Mouse (Mus musculus): ENCODE measurements around the gene Snapc3. TPM values are rescaled to one million over a fixed set of nuclear protein-coding genes. Genes with fewer than 3 reads are reported as not detected.

The Snapc3 gene
- total and polyA plus RNA-seq, 2 experiments from 2014 or later = 42.3 to 56.6 TPM

GRCm38 (mm10) chr4:83417820-83418186 lies 279 bp downstream of the Snapc3 start:
- Histone ChIP-seq H3K27ac (ENCODE audit: low read depth, low read length) (peak overlapping the region; percentile 91), H3K4me1 (ENCODE audit: insufficient read depth) (peaks cover 14% of the 10 kb centered on the region; the same call in 1 of the 2 replicates), H3K36me3 (ENCODE audit: insufficient read depth) (peaks cover 3% of the 10 kb centered on the region; the same call in 1 of the 2 replicates), H3K9me3 (ENCODE audit: low read length) (no peaks in the 10 kb centered on the region), H3K27me3 (ENCODE audit: insufficient read depth, low read length) (no peaks in the 10 kb centered on the region), H3K4me2 (ENCODE audit: low read depth) (peak overlapping the region; percentile 58), H3K9ac (peak overlapping the region; percentile 85), H3K4me3 (ENCODE audit: low read depth, low read length) (peak overlapping the region; percentile 78)
- ATAC-seq (peak; percentile 66), DNase-seq (no peak)
- TF ChIP-seq CTCF (IDR thresholded peaks at IDR 0.05; ENCODE audit: low read depth) = no peak
- WGBS = under 1% methylated on average over 30 of the region's 30 CpGs

- no peak overlapping the region for H3K27ac ChIP-seq (ENCODE audit: low read depth, low read length)
- 51% methylated on average over 2 of the region's 2 CpGs for WGBS
- ATAC-seq = no peak
Measured at GRCm38 (mm10) chr4:83418781-83419180, 1.3 kb downstream of the Snapc3 start.

GRCm38 (mm10) chr4:83423641-83424040 lies 6.1 kb downstream of the Snapc3 start:
- TF ChIP-seq CTCF (IDR thresholded peaks at IDR 0.05; ENCODE audit: low read depth) = no peak
- Histone ChIP-seq H3K4me2 (ENCODE audit: low read depth) (no peak overlapping the region), H3K9ac (no peak overlapping the region), H3K27me3 (ENCODE audit: insufficient read depth, low read length) (no peaks in the 10 kb centered on the region), H3K36me3 (ENCODE audit: insufficient read depth) (peaks cover 36% of the 10 kb centered on the region), H3K4me3 (ENCODE audit: low read depth, low read length) (no peak overlapping the region), H3K4me1 (ENCODE audit: insufficient read depth) (peaks cover 12% of the 10 kb centered on the region; the same call in 1 of the 2 replicates), H3K9me3 (ENCODE audit: low read length) (no peaks in the 10 kb centered on the region), H3K27ac (ENCODE audit: low read depth, low read length) (no peak overlapping the region)
- no peak for DNase-seq
- no peak for ATAC-seq
- 98% methylated on average over 6 of the region's 6 CpGs for WGBS

More at GRCm38 (mm10) chr4:83418781-83419180, 1.3 kb downstream of the Snapc3 start:
- peak overlapping the region; percentile 78 for H3K4me3 ChIP-seq (ENCODE audit: low read depth, low read length)
- peak overlapping the region; percentile 58 for H3K4me2 ChIP-seq (ENCODE audit: low read depth)
- no peak for TF ChIP-seq CTCF (IDR thresholded peaks at IDR 0.05; ENCODE audit: low read depth)
- no peaks in the 10 kb centered on the region for H3K27me3 ChIP-seq (ENCODE audit: insufficient read depth, low read length)
- H3K9ac ChIP-seq = peak overlapping the region; percentile 85; the same call in 1 of the 2 replicates
- peaks cover 11% of the 10 kb centered on the region for H3K36me3 ChIP-seq (ENCODE audit: insufficient read depth)
- H3K4me1 ChIP-seq (ENCODE audit: insufficient read depth) = peaks cover 14% of the 10 kb centered on the region; the same call in 1 of the 2 replicates
- no peaks in the 10 kb centered on the region for H3K9me3 ChIP-seq (ENCODE audit: low read length)
- no peak for DNase-seq

- no peaks in the 10 kb centered on the region for H3K27me3 ChIP-seq (ENCODE audit: insufficient read depth, low read length)
- H3K27ac ChIP-seq (ENCODE audit: low read depth, low read length) = no peak overlapping the region
- no peaks in the 10 kb centered on the region for H3K9me3 ChIP-seq (ENCODE audit: low read length)
- peaks cover 41% of the 10 kb centered on the region for H3K36me3 ChIP-seq (ENCODE audit: insufficient read depth)
- whole genome bisulfite sequencing = 97% methylated on average over 4 of the region's 4 CpGs
- TF ChIP-seq CTCF (IDR thresholded peaks at IDR 0.05; ENCODE audit: low read depth) = no peak
- no peak overlapping the region for H3K4me2 ChIP-seq (ENCODE audit: low read depth)
- no peak overlapping the region for H3K4me3 ChIP-seq (ENCODE audit: low read depth, low read length)
- ATAC-seq (no peak), DNase-seq (no peak)
- H3K4me1 ChIP-seq (ENCODE audit: insufficient read depth) = no peaks in the 10 kb centered on the region
- H3K9ac ChIP-seq = no peak overlapping the region
Measured at GRCm38 (mm10) chr4:83425119-83425518, 7.6 kb downstream of the Snapc3 start.

GRCm38 (mm10) chr4:83427141-83427540 lies 9.6 kb downstream of the Snapc3 start:
- H3K27ac ChIP-seq (ENCODE audit: low read depth, low read length) = no peak overlapping the region
- H3K4me2 ChIP-seq (ENCODE audit: low read depth) = no peak overlapping the region
- H3K4me3 ChIP-seq (ENCODE audit: low read depth, low read length) = no peak overlapping the region
- DNase-seq (no peak), ATAC-seq (no peak)
- TF ChIP-seq CTCF (IDR thresholded peaks at IDR 0.05; ENCODE audit: low read depth) = no peak
- no peaks in the 10 kb centered on the region for H3K27me3 ChIP-seq (ENCODE audit: insufficient read depth, low read length)
- H3K9ac ChIP-seq = no peak overlapping the region
- no peaks in the 10 kb centered on the region for H3K4me1 ChIP-seq (ENCODE audit: insufficient read depth)
- no peaks in the 10 kb centered on the region for H3K9me3 ChIP-seq (ENCODE audit: low read length)
- H3K36me3 ChIP-seq (ENCODE audit: insufficient read depth) = peaks cover 45% of the 10 kb centered on the region
- WGBS = 97% methylated on average over 7 of the region's 7 CpGs

- Histone ChIP-seq H3K9me3 (ENCODE audit: low read length) (no peaks in the 10 kb centered on the region), H3K36me3 (ENCODE audit: insufficient read depth) (peaks cover 43% of the 10 kb centered on the region), H3K4me3 (ENCODE audit: low read depth, low read length) (no peak overlapping the region), H3K4me2 (ENCODE audit: low read depth) (no peak overlapping the region), H3K9ac (no peak overlapping the region), H3K27me3 (ENCODE audit: insufficient read depth, low read length) (no peaks in the 10 kb centered on the region), H3K27ac (ENCODE audit: low read depth, low read length) (no peak overlapping the region), H3K4me1 (ENCODE audit: insufficient read depth) (no peaks in the 10 kb centered on the region)
- ATAC-seq = no peak
- no peak for TF ChIP-seq CTCF (IDR thresholded peaks at IDR 0.05; ENCODE audit: low read depth)
- DNase-seq = no peak
- 97% methylated on average over 8 of the region's 8 CpGs for WGBS
Measured at GRCm38 (mm10) chr4:83427696-83428095, 10.2 kb downstream of the Snapc3 start.

GRCm38 (mm10) chr4:83428845-83429244 lies 11.3 kb downstream of the Snapc3 start:
- Histone ChIP-seq H3K9me3 (ENCODE audit: low read length) (no peaks in the 10 kb centered on the region), H3K4me3 (ENCODE audit: low read depth, low read length) (no peak overlapping the region), H3K9ac (no peak overlapping the region), H3K36me3 (ENCODE audit: insufficient read depth) (peaks cover 37% of the 10 kb centered on the region), H3K27me3 (ENCODE audit: insufficient read depth, low read length) (no peaks in the 10 kb centered on the region), H3K4me1 (ENCODE audit: insufficient read depth) (no peaks in the 10 kb centered on the region), H3K4me2 (ENCODE audit: low read depth) (no peak overlapping the region), H3K27ac (ENCODE audit: low read depth, low read length) (no peak overlapping the region)
- peak; percentile 37 for TF ChIP-seq CTCF (IDR thresholded peaks at IDR 0.05; ENCODE audit: low read depth)
- DNase-seq (peak; percentile 21), ATAC-seq (no peak)
- 93% methylated on average over 4 of the region's 4 CpGs for WGBS
